Mouse (Mus musculus): ENCODE data around the gene Nckap5l. TPM values are rescaled to one million over a fixed set of nuclear protein-coding genes. Genes with fewer than 3 reads are reported as not detected.
A peak's percentile ranks its signal among the peaks of the same experiment; 100 is the strongest.
"Not testable (repeated sequence)": the region's sequence is repeated elsewhere in the genome, so short reads cannot be mapped to it uniquely, and the experiment has no call there.

The Nckap5l gene
- polyA plus RNA-seq, 1 experiment, result 1.3 TPM

- DNase-seq (ENCODE audit: low read depth, low spot score), result no peak
- WGBS, result 88% methylated on average over 15 of the region's 15 CpGs
Observed at GRCm38 (mm10) chr15:99406986-99407570, 50.5 kb downstream of the Nckap5l start.

- 64% methylated on average over 9 of the region's 9 CpGs for WGBS
- no peak for DNase-seq (ENCODE audit: low read depth, low spot score)
Observed at GRCm38 (mm10) chr15:99405150-99405549, 52.4 kb downstream of the Nckap5l start.

DNA sequence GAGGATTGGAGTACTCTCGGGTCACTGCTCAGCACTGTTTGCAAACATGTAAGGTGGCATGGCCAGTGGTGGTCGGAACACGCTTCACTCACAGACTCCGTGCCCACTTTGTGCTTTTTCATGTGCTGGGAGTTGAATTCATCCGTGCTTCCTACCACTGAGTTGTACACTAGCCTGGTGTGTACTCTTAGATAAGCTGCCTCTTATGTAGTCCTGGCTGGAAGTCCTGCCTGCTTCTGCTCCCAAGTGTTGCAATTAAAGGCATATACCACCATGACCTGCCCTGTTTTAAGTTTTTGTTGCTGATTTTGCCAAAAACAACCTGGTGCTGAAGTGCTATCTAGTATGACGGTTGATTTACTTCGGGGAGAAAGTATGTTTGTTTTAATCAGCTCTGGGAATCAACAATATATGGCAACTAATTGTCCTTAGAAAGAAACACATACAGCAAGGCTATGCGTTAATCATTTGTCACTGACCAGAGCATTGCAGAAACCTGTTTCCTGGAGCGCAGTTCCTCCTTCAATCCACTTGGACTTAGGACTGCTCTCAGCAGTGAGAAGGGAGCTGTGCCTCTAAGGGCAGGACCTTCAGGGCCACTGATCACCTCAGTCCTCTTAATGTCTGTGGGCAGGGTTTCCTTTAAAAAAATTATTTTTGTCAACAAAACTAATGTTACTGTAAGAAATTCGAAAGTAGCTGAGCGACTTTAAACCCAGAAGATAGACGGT is 54.2 kb downstream of the Nckap5l start:
- WGBS, result 49% methylated on average over 12 of the region's 12 CpGs
- no peak for DNase-seq (ENCODE audit: low read depth, low spot score)

GRCm38 (mm10) chr15:99400602-99401001 is 56.9 kb downstream of the Nckap5l start:
- 38% methylated on average over 6 of the region's 6 CpGs for WGBS
- no peak for DNase-seq (ENCODE audit: low read depth, low spot score)

- no peak for DNase-seq (ENCODE audit: low read depth, low spot score)
- 50% methylated on average over 15 of the region's 15 CpGs for WGBS
Observed at GRCm38 (mm10) chr15:99399503-99400245, 57.9 kb downstream of the Nckap5l start.

DNA sequence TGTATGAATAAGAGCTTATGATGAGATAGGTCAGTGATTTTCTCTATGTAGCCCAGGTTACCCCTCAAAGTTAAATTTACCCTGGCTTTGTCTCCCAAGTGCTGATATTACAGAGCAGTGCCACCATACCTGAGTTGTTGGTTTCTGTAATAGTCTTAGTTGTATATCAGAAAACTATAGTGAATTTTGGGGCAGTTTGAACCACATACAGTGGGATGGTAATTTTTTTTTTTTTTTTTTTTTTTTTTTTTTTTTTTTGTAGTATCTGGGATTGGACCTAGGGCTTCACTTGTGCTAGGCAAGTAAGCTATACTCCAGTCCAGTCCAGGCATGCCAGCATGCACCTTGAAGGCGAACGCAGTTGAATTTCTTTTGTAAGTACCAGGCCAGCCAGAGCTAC is 59.9 kb downstream of the Nckap5l start:
- 88% methylated on average over 2 of the region's 2 CpGs for WGBS
- DNase-seq (ENCODE audit: low read depth, low spot score), result no peak

- 20% methylated on average over 4 of the region's 4 CpGs for WGBS
- DNase-seq (ENCODE audit: low read depth, low spot score), result no peak
Observed at GRCm38 (mm10) chr15:99396875-99397274, 60.7 kb downstream of the Nckap5l start.

DNA sequence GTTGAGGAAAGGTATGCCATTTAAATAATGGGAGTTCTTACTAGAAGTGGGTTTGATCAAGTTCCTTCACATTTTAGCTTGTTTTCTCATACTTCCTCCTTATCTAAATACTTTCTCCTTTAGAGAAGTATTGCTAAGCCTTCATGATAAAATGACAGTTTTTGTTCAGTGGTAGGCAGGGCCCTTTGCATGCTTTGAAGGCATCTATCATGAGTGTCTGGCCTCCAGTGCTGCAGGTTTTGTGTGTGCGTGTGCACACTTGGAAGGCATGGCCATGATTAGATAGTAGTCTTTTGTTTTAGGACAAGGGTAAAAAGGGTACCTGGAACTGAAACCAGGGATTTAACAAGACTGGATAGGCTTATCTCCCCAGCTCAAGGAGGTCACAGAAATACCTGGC is 61.1 kb downstream of the Nckap5l start:
- no peak for DNase-seq (ENCODE audit: low read depth, low spot score)
- WGBS, result 25% methylated on average over 1 of the region's 1 CpGs

DNA sequence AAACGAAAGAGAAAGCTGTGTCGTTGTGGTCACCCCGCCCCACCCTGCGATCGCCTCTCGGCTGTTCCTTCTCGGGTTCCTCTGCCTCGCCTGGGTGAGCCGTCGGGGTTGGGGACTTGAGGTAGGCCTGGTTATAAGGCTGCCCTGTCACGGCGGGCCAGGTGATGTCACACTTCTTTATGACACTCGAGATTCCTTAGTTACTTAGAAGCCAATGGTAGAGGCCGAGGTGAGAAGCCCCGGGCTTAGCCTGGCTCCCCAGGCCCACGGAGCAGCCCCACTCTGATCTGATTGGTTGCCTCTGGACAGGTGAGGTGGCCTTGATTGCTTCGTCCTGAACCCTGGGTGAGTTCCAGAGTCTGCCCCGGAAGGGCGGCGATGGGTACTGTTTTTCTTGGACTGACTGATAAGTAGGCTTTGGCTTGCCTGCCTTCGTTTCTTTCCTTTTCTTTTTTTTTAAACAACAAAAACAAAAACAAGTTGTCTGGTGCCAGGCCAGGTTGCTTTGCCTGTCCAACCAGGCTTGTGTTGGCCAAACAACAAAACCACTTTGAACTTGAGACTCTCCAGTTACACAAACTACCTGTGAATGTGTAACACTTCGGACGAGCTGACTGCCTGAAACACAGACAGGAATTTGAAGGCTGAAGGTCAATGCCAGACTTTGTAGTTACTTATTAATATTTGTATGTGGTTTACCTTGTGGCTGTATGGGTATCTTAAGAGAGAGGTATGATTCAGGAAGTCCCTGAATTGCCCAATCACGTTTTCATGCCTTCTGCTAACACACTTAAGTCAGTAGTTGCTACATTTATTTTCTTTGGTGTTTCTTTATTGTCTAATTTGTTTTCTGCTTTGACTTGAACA is 63.9 kb downstream of the Nckap5l start:
- peak; percentile 79 for DNase-seq (ENCODE audit: low read depth, low spot score)
- under 1% methylated on average over 24 of the region's 24 CpGs for WGBS

DNA sequence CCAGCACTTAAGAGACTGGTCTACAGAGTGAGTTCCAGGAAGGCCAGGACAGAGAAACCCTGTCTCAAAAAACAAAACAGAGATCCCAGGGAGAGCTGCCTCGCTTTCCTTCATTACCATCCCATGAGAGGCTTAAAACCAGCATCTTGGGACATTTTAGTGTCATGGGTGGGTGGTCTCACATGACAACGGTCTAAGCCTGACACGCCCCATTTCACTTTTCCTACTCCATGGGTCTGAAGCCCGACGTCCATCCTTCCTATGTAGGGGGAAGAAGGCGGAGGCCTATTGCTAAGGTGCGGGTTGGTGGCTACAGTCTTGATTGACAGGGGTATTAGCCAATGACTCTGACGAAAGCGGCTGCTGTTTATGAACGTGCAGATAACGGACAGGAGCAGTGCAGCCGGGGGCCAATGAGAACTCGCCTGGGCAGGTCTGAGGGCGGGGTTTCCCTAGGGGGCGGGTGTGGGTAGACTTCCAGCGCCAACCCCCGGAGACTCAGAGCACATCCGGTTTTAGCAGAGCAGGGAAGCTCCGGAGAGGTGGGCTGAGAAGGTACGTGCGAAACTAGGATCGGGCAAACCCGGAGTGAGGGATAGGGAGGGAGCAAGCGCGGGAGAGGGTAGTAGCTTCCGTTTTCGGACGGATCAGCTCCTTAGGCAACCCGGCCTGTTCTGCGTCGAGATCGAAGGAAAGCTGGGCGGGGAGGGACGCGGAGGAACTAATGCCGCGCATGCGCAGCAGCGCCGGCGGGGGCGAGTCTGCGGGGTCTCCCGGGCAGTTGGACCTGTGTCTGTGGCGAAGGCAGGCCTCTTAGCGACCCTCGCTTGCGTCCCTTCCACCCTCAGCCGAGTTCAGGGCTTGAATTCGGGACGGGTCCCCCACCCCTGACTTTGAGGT is 64.8 kb downstream of the Nckap5l start, which contains the start of gene Tmbim6:
Tmbim6 (plus strand) TSS at position 397 of the 900 bp plus-strand sequence.
- WGBS, result under 1% methylated on average over 51 of the region's 51 CpGs

GRCm38 (mm10) chr15:99391975-99392374 is 65.6 kb downstream of the Nckap5l start:
- WGBS, result 43% methylated on average over 6 of the region's 6 CpGs
- no peak for DNase-seq (ENCODE audit: low read depth, low spot score)

More for the DNA sequence above, 64.8 kb downstream of the Nckap5l start, which contains the start of gene Tmbim6:
- peak; percentile 99 for DNase-seq (ENCODE audit: low read depth, low spot score)

DNA sequence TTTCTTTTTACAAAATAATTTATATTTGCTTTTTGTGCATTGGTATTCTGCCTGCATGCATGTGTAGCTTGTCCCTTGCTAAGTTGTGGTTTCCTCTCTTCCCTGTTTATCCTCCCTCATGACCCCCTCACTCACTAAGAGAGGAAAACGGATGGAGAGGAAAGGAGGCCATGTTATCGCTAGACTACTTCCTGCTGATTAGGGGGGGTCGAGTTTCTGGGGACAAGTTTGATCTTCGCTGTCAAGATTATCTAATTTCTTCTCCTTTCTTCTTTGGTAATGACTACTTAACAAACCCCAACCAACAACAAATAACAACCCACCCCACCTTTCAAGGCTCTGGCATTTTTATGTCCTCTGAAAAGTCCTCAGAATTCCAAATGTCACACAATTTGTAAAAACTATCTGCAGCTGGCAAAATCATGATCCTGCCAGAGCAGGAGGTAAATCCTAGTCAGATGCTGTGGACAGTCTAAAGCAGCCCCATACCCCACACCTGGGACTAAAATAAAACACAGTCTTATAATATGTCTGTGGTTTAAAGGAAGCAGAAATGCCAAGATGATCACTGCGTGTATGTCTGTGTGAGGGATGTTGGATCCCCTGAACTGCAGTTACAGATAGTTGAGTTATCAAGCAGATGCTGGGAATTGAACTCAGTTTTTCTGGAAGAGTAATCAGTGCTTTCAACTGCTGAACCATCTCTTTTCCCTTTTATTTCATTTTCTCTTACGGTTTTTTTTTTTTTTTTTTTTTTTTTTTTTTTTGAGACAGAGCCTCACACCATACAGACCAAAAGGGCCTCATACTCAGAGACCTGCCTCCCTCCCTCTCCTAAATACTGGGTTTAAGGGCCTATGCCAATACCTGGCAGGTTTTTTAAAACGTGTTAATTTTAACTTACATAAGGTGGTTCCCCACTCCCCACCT is 66.8 kb downstream of the Nckap5l start:
- no peak for DNase-seq (ENCODE audit: low read depth, low spot score)
- WGBS, result 66% methylated on average over 7 of the region's 7 CpGs

DNA sequence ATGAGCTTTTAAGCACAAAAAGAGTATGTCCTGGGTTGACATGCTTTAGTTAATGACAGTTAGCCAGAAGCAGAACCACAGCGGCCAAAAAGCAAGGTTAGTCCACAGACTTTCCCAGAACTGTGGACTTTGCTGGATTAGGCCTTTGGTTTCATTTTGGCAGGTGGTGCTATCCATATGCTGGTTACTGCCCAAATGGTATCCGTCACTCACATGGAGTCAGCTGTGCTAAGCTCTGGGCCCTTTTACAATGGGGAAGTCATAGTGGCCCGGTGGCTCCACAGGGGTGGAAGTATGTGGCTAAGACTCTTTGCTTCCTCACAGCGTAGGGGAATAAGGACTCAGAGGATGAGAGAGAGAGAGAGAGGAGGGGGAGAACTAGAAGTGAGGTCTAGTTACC is 69.6 kb downstream of the Nckap5l start:
- DNase-seq (ENCODE audit: low read depth, low spot score), result no peak
- 60% methylated on average over 4 of the region's 4 CpGs for WGBS

DNA sequence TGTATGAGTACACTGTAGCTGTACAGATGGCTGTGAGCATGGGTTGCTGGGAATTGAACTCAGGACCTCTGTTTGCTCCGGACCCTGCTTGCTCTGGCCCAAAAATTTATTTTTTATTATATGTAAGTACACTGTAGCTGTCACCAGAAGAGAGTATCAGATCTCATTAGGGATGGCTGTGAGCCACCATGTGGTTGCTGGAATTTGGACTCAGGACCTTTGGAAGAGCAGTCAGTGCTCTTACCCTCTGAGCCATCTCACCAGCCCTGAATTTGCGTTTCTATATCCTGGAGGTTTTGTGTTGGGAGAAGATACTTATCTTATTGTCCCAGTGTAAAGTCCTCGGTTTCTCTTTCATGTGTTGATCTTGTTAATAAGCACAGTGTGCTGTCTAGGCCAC is 70.8 kb downstream of the Nckap5l start:
- 60% methylated on average over 3 of the region's 3 CpGs for WGBS

GRCm38 (mm10) chr15:99386110-99386509 is 71.4 kb downstream of the Nckap5l start:
- DNase-seq (ENCODE audit: low read depth, low spot score), result not testable (repeated sequence)
- WGBS, result 68% methylated on average over 3 of the region's 3 CpGs

More for the DNA sequence above, 70.8 kb downstream of the Nckap5l start:
- no peak for DNase-seq (ENCODE audit: low read depth, low spot score)

DNA sequence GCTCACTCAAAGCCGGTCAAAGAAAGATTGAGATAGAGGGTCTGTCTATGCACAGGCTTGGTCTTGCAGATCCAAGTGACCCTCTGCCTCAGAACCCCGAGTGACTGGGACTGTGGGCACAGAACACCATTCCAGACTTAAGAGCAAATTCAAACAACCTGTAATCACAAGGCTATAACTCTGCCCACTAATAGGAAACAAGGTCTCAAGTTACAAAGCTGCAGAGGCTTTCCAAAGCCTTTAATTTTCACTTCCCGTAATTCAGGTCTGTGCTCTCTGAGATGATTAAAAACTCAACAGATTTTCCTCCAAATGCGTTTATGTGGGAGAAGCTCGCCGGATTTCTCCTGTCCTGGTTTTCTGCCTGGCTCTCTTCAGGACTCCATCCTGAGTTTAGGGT is 73.5 kb downstream of the Nckap5l start:
- WGBS, result 58% methylated on average over 6 of the region's 6 CpGs
- DNase-seq (ENCODE audit: low read depth, low spot score), result no peak

- no peak for DNase-seq (ENCODE audit: low read depth, low spot score)
Observed at GRCm38 (mm10) chr15:99382893-99383292, 74.7 kb downstream of the Nckap5l start.

- WGBS, result 93% methylated on average over 5 of the region's 5 CpGs
- DNase-seq (ENCODE audit: low read depth, low spot score), result no peak
Observed at GRCm38 (mm10) chr15:99376240-99376639, 81.3 kb downstream of the Nckap5l start.

Measured in large intestine, adult 2 months (tissue).